In genomic region chr4:102907843-102908427, GRCm38 (mm10) we compare ENCODE assay signal across 19 mouse cellular contexts.
DNase-seq lines count a peak whose midpoint lies in the region; ATAC-seq and TF ChIP-seq lines count a peak whose summit lies in the region.
"Had no signal": no experiment of that assay in that cellular context is flagged by ENCODE, and none has a peak within 500 bp of the region (broad histone marks: within the 10 kb centered on the region; RNA-seq: fewer than 3 reads in every experiment).

No protein-coding gene starts in this region.

- H3K27ac ChIP-seq in kidney, postnatal 0 days: no peak overlapping the region
- no peak overlapping the region for H3K27ac ChIP-seq in lung, embryonic 16.5 days (ENCODE audit: low read length)
- no peak overlapping the region for H3K27ac ChIP-seq in hindbrain, postnatal 0 days
- H3K27ac ChIP-seq: embryonic facial prominence, embryonic 13.5 days; forebrain, embryonic 15.5 days; intestine, embryonic 15.5 days; liver, embryonic 14.5 days had no signal

- H3K4me3 ChIP-seq in kidney, postnatal 0 days (replicated peaks; ENCODE audit: low read depth, low read length): no peak overlapping the region
- H3K4me3 ChIP-seq in lung, embryonic 16.5 days (ENCODE audit: low read length): no peak overlapping the region
- no peak overlapping the region for H3K4me3 ChIP-seq in hindbrain, postnatal 0 days (ENCODE audit: low read length)
- H3K4me3 ChIP-seq: embryonic facial prominence, embryonic 13.5 days; forebrain, embryonic 15.5 days; intestine, embryonic 15.5 days; megakaryocyte, embryonic 14.5 days had no signal

- no peaks in the 10 kb centered on the region for H3K27me3 ChIP-seq in kidney, postnatal 0 days (ENCODE audit: insufficient read depth, low read length)
- no peaks in the 10 kb centered on the region for H3K27me3 ChIP-seq in lung, embryonic 16.5 days (ENCODE audit: control insufficient read depth, insufficient read depth, low read depth, low read length)
- no peaks in the 10 kb centered on the region for H3K27me3 ChIP-seq in hindbrain, postnatal 0 days (ENCODE audit: insufficient read depth, low read length)
- H3K27me3 ChIP-seq: embryonic facial prominence, embryonic 13.5 days; forebrain, embryonic 15.5 days; intestine, embryonic 15.5 days; megakaryocyte, embryonic 14.5 days had no signal

- no peak overlapping the region for H3K4me2 ChIP-seq in kidney, postnatal 0 days (ENCODE audit: low read length)
- no peak overlapping the region for H3K4me2 ChIP-seq in lung, embryonic 16.5 days (ENCODE audit: low read depth, low read length)
- no peak overlapping the region for H3K4me2 ChIP-seq in hindbrain, postnatal 0 days (ENCODE audit: low read depth, low read length)
- H3K4me2 ChIP-seq: embryonic facial prominence, embryonic 13.5 days; forebrain, embryonic 15.5 days; intestine, embryonic 15.5 days had no signal

- no peak overlapping the region for H3K9ac ChIP-seq in kidney, postnatal 0 days (ENCODE audit: low read depth, low read length)
- H3K9ac ChIP-seq in lung, embryonic 16.5 days (ENCODE audit: low read length): no peak overlapping the region
- H3K9ac ChIP-seq in hindbrain, postnatal 0 days (replicated peaks; ENCODE audit: low read length): no peak overlapping the region
- H3K9ac ChIP-seq: embryonic facial prominence, embryonic 13.5 days; forebrain, embryonic 15.5 days; intestine, embryonic 15.5 days; liver, embryonic 14.5 days had no signal

- no peaks in the 10 kb centered on the region for H3K9me3 ChIP-seq in kidney, postnatal 0 days (replicated peaks; ENCODE audit: low read length)
- H3K9me3 ChIP-seq in lung, embryonic 16.5 days (ENCODE audit: control insufficient read depth, low read length): no peaks in the 10 kb centered on the region
- no peaks in the 10 kb centered on the region for H3K9me3 ChIP-seq in hindbrain, postnatal 0 days (ENCODE audit: low read length)
- H3K9me3 ChIP-seq: embryonic facial prominence, embryonic 13.5 days; forebrain, embryonic 15.5 days; intestine, embryonic 15.5 days; megakaryocyte, embryonic 14.5 days had no signal

- no peaks in the 10 kb centered on the region for H3K4me1 ChIP-seq in kidney, postnatal 0 days (replicated peaks; ENCODE audit: insufficient read depth, low read length)
- H3K4me1 ChIP-seq in lung, embryonic 16.5 days (replicated peaks; ENCODE audit: control insufficient read depth, insufficient read depth, low read length): no peaks in the 10 kb centered on the region; the same call in 1 of the 2 replicates
- no peaks in the 10 kb centered on the region for H3K4me1 ChIP-seq in hindbrain, postnatal 0 days (ENCODE audit: insufficient read depth, low read length)
- H3K4me1 ChIP-seq: forebrain, embryonic 15.5 days; intestine, embryonic 15.5 days; megakaryocyte, embryonic 14.5 days had no signal

- WGBS in kidney, postnatal 0 days: 63% methylated on average over 7 of the region's 7 CpGs
- 37% methylated on average over 7 of the region's 7 CpGs for WGBS in lung, embryonic 16.5 days
- WGBS in hindbrain, postnatal 0 days: 87% methylated on average over 7 of the region's 7 CpGs

- no peaks in the 10 kb centered on the region for H3K36me3 ChIP-seq in kidney, postnatal 0 days (ENCODE audit: insufficient read depth, low read length)
- no peaks in the 10 kb centered on the region for H3K36me3 ChIP-seq in lung, embryonic 16.5 days (ENCODE audit: control insufficient read depth, insufficient read depth, low read length)
- no peaks in the 10 kb centered on the region for H3K36me3 ChIP-seq in hindbrain, postnatal 0 days (ENCODE audit: insufficient read depth, low read length)
- H3K36me3 ChIP-seq: embryonic facial prominence, embryonic 13.5 days; intestine, embryonic 15.5 days had no signal

- no peak for TF ChIP-seq CTCF in kidney, postnatal 0 days (IDR thresholded peaks at IDR 0.05; ENCODE audit: low read depth)
- no peak for TF ChIP-seq CTCF in hindbrain, postnatal 0 days (IDR thresholded peaks at IDR 0.05; ENCODE audit: low read depth)

- ATAC-seq in kidney, postnatal 0 days (replicated peaks; ENCODE audit: low FRiP score, low read depth): no peak
- peak; percentile 72 for ATAC-seq in lung, embryonic 16.5 days (ENCODE audit: low read depth)
- ATAC-seq in hindbrain, postnatal 0 days: no peak
- ATAC-seq: forebrain, embryonic 15.5 days; intestine, embryonic 15.5 days; midbrain, embryonic 16.5 days had no signal

- DNase-seq in kidney, postnatal 0 days (ENCODE audit: low spot score): peak; percentile 7
- DNase-seq in kidney, adult 9 months: no peak
- DNase-seq in Muller cell, postnatal 12 days (ENCODE audit: inconsistent ontology term): peak; percentile 29
- DNase-seq in mesoderm, embryonic 11.5 days (ENCODE audit: low read depth, low spot score): peak; percentile 12
- DNase-seq in layer of hippocampus, postnatal 14 days (ENCODE audit: low spot score in 2 of 2): no peak
- no peak for DNase-seq in hindbrain, postnatal 0 days (ENCODE audit: low spot score)
- no peak for DNase-seq in gastrocnemius, adult 18-20 months (ENCODE audit: low spot score)
- DNase-seq: B cell, adult 2 months; cerebellum, adult 8-10 months; gastrocnemius, postnatal 25 days; right cerebral cortex, adult 18-20 months; thymus, postnatal 14 days had no signal

Comparison
In these comparisons a context has a peak if more than half of its experiments do, and no peak if none do; other contexts are left out.
1. DNase-seq: peak in kidney, postnatal 0 days (single experiment), Muller cell, postnatal 12 days (single experiment) and mesoderm, embryonic 11.5 days (single experiment); none in kidney, adult 9 months (single experiment), layer of hippocampus, postnatal 14 days (0 of 2), hindbrain, postnatal 0 days (single experiment) and gastrocnemius, adult 18-20 months (single experiment).